Mouse (Mus musculus): ENCODE results near the gene Cdkn2c.
A peak's percentile ranks its signal among the peaks of the same experiment; 100 is the strongest.
"Not testable (repeated sequence)": the region's sequence is repeated elsewhere in the genome, so short reads cannot be mapped to it uniquely, and the experiment has no call there.

Cdkn2c gene

DNA sequence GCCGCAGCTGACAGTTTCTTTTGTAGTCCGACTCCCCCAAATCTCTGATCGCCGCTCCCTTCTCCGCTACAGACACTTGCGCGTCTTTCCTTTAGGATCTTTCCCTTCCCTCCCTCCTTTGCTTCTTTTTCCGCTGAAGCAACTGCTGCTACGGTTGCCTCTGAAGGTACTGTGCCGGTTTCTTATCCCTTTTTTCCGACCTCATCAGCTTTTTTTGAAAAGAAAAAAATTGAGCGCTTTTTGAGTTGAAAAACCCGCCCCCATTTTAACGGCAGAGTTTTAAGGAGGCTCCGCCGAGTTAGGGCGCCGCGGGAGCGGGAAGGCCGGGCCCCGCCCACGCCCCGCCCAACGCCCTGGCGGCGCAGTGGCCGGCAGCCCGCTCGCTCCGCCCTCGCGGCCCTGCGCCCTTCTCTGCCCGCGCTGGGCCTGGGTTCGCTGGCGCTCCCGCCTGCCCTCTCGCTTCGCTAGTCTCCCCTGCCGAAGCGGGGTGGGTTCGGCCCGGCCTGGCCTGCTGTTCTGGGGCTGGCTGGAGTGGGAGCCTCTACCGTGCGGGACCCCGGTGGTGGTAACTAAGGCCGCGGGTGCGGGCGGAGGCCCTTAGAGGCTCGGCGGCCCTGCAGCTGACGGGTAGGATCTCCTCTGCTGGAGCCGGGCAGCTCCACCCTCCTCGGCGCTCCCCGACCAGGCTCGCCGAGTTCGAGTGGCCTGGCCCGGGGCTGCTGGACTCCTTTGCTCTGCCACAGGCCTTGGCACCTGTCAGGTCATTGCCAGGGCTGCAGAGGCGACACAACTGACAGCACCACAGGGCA is at the start of gene Cdkn2c:
Gene Cdkn2c, minus strand, starts transcription at position 729 of the 809 bp plus-strand sequence.
- DNase-seq (ENCODE audit: extremely low spot score, low spot score): peak; percentile 93

DNA sequence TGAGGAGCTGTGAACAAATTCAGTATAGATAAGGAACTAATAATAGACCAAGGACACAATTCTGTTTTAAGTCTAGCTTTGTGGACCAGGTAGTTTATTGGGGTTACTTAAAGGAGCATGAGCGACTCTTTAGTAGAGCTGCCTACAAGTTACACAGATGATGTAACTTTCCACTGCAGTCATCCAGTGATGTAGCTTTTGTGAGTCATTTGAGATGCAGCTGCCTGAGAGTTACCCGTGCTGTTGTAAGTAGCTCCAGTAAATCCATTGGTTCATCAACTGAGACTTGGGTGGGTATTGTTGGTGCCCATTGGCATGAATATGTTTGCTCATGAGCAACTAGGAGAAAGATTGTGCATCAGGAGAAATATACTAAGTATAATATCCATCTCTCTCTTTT is 38.4 kb upstream of the Cdkn2c start:
- no peak for DNase-seq (ENCODE audit: extremely low spot score, low spot score)

DNA sequence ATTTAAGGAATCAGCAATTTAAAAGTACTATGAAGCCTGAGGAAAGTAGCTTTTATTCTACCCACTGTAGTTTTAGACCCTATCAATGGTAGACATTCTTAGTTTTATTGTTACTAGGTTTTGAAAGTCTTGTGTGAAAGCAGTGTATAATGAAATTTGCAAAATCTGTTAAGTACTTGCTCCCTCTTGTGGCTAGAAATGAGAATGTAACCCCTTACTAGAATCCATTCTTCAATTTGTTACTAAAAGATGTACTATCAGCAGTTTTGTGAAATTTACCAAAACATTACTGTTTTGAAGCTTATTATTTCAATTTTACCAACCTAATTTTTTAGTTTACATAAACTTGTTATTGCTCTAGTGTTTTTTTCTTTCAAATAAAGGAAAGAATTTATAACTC is 36.6 kb upstream of the Cdkn2c start:
- no peak for DNase-seq (ENCODE audit: extremely low spot score, low spot score)

DNA sequence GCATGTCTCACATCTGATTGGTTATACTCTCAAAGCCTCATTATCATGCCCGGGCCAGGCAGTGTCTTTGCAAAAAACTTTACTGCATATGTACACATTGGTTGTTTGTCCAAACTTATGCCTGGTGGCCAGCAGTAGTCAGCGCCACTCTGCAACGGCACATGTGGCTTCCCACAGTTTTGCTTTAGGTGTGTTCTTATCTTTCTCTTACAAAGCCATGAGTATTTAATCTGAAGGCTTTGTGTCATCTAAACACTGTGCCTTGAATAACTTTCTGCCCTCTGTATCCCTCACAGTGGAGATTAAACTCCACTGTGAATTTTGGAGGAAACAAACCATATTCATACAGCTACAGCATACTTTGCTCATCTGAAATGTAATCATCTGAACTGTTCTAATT is 33.7 kb upstream of the Cdkn2c start:
- not testable (repeated sequence) for DNase-seq (ENCODE audit: extremely low spot score, low spot score)

DNA sequence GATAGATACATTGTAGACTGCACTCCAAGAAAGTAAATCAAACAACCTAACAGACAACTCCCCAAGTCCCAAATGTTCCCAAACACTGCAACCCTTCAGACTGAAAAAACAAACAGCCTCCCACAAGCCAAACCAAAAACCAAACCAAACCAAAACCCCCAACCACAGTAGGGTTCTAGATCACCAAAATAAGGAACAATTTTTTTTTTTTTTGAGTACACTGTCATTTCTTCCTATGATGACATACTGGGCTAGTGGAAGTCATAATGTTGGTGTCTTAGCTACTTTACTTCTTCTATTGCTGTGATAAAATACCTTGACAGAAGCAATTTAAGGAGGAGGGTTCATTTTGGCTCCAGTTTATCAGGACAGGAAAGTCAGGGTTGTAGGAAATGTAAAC is 25.7 kb upstream of the Cdkn2c start:
- no peak for DNase-seq (ENCODE audit: extremely low spot score, low spot score)

DNA sequence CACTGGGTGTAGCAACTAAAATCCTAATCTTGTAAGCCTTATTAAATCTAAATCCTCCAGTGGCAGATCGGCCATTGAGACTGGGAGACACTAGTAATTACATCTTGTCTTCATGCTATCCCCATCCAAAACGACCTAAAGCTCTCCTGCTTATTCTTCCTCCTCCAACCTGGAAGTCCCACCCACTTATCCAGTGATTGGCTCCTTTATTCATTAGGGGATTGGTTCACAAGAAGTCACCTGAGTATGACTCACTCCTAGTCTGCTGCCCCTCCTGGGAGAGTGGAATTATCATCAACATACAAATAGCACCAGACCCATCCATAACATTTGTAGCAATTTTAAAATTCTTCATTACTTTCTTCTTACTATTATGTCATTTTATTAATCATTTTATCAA is 16.6 kb upstream of the Cdkn2c start:
- no peak for DNase-seq (ENCODE audit: extremely low spot score, low spot score)

DNA sequence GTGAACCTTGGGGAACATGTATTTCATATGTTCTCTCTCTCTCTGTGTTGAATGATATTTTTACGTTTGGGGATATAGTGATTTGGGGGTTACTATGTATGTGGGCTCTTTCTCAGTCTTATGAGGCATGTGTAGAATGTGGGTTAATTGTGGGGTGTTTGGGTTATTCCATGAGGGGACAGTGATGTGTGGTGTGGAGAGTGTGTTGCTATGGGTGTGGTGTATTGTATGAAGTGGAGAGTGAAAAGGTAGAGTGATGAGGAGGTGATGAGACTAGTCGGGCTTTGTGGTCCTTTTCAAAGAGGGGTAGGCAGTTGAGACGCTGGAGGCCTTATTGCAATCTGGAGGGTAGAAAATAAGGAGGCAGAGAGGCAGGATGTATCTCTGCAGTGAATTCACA is 10.2 kb upstream of the Cdkn2c start:
- no peak for DNase-seq (ENCODE audit: extremely low spot score, low spot score)

DNA sequence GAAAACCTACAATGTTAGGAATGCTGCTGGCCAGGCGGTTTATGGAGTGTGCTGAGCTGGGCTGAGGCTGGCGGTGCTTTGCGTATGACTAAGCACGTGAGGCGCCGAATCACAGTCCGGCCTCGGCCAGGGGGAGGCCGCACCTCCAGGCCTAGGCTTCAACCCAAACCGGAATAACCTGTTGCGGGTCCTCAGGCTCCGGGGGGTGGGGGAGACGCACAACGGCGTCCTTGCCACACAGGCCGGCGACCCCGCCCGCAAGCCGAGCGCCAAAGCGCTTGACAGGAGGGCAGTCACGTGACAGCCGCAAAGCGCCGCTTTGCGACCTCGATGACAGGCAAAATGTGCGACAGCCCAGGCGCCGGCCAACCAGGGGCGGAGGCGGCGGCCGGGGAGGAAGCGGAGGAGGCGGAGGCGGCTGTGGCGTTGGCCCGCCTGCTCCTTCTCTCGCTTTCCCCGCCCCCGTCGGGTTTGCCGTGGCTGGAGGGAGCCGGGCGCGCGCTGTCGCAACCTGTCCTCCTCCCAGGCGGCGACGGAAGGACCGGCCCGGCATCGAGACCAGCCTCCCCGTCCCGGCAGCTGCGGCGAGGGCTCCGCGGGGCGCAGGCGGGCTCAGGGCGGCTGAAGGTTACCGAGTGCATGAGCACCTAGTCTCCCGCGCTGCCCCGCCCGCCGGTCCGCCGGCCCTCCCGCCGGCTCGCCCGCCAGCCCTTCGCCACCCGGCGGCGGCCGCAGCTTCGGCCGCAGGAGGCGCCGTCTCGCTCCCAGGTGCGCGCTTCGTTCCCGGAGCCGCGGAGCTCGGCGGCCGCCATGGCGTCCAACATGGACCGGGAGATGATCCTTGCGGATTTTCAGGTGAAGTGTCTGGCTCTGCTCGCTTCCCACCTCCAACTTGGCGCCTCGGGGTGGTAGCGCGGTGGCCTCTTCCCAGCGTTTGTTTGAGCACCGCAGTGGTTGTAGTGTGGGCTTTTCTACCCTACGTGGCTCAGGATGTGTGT is 9.5 kb upstream of the Cdkn2c start, which contains the start of gene Faf1:
Gene Faf1, plus strand, starts transcription at position 371 of the 998 bp plus-strand sequence.
- peak; percentile 97 for DNase-seq (ENCODE audit: extremely low spot score, low spot score)

DNA sequence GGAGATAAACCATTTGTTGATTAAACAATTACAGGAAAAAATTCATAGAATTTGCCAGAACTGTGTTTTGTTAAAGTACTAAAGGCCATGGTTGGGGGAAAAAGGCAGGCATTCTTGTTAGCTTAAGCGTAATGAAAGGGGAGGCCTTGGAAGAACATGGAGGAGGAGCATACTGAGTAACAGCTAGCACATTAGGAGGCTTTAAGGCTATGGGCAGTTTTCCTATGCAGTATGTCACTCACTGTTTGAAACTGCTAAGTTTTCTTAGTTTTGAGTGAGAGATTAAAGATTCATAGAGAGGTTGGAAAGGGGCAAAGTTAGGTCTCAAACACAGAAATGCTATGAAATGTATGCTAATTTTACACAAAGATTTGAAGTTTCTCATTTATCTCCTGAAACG is 7.1 kb upstream of the Cdkn2c start:
- no peak for DNase-seq (ENCODE audit: extremely low spot score, low spot score)

DNA sequence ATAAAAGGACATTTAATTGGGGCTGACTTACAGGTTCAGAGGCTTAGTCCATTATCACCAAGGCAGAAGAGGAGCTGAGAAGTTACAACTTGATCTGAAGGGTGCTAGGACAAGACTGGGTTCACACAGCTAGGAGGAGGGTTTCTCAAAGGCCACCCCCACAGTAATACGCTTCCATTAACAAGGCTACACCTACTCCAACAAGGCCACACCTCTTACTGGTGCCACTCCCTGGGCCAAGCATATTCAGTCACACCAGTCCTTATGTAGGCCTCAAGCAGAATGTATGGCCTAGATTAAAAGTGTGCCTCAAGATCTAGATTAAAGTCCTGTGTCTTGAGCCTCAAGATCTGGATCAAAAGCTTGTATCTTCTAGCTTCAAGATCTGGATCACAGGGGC is 5.0 kb upstream of the Cdkn2c start:
- DNase-seq (ENCODE audit: extremely low spot score, low spot score): no peak

DNA sequence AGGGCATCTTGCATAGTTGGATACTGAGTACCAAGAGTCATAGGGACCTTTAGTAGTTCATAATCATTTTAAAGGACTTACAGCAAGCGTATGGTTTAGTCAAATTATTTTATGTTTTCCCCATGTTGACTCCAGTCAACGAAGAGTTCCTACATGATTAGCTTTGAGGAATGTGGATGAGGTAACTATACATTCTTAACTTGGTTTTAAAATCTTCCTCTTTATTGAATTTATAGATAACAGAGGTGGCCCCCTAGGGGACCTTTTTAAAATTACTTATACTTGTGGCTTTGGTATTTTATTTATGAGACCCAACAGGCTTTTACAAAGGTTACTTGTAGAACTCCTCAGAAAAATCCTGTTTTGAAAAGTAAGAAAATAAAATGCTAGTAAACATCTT is 3.2 kb upstream of the Cdkn2c start:
- DNase-seq (ENCODE audit: extremely low spot score, low spot score): no peak

DNA sequence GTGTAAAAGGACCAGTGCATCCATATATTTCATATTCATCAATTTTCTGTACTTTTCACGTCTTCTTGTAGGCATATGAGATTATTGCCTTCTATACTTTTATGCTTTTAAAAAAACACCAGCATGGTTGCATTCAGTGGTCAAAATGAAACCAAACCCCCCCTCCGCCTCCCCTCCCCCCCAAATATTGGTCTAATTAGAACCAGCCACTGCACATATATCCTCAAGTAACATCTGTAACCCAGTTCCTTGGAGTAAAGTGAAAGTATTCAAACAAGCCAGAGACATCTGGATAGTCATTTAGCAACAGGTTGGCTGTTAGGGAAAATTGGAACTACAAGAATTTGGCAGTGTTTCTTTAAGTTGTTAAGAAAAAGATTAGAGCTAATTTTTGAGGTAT is 529 bp upstream of the Cdkn2c start:
- no peak for DNase-seq (ENCODE audit: extremely low spot score, low spot score)

DNA sequence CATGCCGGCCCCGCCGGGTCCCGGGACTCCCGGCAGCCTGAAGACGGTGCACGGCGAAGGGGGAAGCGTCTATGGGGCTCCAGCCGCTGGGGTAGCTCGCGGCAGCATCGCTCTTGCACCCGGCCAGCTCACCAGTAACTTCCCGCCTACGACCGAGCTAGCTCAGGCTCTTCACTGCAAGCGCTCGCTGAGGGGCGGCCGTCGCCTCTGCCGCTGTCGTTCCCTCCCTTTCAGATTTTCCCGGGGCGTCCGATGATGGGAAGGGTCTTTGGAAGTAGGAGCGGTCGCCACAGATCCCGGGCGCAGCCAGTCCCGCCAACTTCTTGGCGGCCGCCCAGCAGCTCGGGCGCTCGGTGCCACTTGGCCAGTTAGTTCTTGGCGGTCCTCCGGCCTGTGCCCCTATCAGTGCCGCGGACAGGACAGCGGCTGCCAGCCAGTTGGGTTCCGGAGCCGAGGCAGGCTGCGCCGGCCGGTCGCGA is 968 bp downstream of the Cdkn2c start:
- DNase-seq (ENCODE audit: extremely low spot score, low spot score): peak; percentile 84

DNA sequence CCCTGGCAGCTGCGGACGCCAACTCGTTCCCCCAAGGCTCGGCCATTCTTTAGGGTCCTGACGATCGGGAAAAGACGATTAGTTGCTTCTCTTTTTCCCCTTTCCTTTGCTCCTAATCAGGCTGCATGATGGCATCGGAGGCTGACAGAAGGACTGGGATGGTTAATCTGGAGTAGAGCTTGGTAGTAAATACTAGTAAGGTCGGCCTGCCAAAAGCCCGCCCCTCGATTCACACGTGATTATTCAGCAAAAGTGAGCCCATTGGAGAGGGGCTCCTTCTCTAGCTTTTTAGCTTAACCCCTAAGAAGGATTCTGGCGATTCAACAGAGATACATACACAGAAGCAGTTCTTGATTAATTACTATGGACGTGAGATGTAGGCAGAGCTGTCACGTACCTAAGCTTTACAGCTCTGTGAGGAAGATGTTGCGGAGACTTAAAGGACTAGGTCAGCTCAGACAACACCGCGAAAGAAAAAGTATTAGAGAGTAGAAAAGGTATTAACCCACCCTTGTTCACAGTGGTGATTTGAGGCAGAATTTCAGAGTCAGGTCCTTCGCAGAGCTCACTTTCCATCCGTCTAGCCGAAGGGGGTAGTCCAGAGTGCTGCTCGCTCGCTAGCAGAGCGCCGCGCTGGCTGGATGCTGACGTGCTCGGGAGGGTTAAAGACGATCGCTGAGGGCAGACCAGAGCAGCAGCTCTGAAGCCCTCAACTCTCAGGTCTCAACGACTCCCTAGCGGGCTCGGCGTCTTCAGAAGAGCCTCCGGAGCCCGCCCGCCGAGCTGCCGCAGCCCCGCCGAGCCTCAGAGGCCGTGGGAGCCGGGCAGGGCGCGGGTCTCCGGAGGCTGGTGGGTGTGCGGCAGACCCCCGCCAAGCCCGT is 1.6 kb downstream of the Cdkn2c start:
- peak; percentile 64 for DNase-seq (ENCODE audit: extremely low spot score, low spot score)

DNA sequence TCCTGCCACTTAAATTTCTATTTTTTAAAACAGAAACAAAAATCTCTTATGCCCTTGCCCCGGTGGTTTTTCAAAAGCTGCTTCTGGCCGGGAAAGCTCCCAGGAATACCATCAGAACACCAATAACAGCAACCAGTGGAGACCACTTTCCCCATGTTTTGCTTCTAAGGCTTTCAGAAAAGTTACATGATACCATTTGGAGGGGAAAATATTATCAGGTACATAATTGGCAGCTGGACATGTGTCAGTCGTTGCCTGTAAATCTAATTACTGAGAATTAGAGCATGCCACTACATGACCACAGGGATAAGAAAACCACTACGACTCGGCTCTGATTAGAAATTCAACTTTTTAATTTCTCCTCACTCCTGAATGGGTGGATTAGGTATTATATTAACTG is 2.9 kb downstream of the Cdkn2c start:
- no peak for DNase-seq (ENCODE audit: extremely low spot score, low spot score)

DNA sequence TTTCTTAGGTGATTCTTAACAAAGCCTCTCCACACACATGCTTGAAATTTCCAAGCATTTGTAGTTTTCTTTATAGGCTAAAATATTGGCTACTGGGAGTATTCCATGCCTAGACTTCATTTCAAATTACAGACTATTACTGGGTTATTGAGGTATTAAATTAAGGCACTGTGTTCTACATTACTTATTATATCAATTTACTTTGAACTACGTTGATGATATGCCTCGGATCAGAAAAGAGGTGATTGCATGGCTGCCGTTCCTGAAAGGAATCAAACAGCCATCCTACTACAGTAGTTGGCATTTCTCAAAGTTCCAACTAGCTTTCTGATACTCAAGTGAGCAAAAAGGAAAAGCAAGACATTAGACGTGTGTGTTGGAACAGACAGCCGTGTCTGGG is 4.7 kb downstream of the Cdkn2c start:
- DNase-seq (ENCODE audit: extremely low spot score, low spot score): peak; percentile 19

DNA sequence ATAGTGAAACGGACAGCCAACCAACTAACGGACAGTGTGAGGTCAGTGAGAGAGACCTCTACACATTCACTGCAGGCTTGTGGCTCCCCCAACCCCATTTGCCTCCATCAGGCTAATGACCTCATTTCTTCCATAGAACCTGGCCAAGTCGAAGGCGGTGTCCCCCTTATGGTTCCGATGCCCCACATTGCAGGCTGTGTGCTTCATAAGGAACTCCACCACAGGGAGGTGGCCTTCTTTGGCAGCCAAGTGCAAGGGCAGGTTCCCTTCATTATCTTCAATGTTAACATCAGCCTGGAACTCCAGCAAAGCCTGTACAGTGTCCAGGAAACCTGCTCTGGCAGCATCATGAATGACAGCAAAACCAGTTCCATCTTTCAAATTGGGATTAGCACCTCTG is 5.8 kb downstream of the Cdkn2c start:
- peak; percentile 53 for DNase-seq (ENCODE audit: extremely low spot score, low spot score)

DNA sequence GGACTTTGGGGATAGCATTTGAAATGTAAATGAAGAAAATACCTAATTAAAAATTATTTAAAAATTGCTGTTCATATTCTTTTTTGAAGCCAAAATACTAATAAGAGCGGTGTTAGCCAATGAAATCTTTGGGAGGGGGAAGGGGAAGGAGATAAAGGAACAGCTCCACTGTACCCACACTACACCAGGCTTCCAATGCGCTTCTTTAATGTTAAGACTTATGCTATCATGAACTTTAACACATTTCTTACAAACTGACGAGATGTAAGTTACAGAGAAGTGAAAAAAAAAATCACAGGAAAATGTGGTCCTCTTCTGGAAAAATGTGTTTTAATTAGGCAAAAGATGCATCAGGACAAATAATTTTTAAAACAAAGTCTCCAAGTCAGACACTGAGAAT is 6.4 kb downstream of the Cdkn2c start:
- no peak for DNase-seq (ENCODE audit: extremely low spot score, low spot score)

DNA sequence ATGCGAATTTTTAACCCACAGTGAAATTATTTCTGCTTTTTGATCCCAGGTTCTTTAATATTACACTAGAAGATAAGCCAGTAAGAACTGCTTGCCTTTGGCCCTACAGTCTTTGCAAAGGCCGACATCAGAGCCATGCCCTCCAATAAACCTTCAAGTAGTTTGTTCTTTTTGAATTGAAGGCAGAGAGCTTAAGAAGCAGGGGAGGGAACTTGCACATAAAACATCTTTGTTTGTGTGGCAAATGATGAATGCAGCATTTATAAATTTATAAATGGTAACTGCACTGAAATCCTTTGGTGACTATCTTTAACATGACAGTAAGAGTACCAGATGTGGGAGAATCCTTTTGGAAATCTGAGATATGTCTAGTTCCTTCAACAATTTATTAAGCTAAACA is 7.4 kb downstream of the Cdkn2c start:
- peak; percentile 18 for DNase-seq (ENCODE audit: extremely low spot score, low spot score)

DNA sequence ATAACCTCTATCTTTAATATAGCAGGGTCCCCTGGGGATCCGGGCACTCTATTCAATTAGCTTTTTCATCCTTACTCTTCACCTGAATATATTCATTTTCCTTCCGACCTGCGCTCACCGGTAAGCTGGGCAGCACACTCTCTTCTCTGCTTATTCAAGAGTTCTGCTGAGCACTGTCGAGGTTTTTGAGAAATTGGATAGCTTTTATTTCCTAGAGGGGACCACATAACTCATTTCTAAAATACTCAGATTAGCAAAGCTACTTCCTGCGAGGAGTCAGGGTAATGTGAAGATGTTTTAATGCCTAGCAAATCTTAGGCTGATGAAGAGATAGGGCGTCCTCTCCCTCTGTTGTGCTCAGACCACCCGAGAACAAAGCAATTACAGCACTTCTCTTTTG is 8.2 kb downstream of the Cdkn2c start:
- peak; percentile 16 for DNase-seq (ENCODE audit: extremely low spot score, low spot score)

DNA sequence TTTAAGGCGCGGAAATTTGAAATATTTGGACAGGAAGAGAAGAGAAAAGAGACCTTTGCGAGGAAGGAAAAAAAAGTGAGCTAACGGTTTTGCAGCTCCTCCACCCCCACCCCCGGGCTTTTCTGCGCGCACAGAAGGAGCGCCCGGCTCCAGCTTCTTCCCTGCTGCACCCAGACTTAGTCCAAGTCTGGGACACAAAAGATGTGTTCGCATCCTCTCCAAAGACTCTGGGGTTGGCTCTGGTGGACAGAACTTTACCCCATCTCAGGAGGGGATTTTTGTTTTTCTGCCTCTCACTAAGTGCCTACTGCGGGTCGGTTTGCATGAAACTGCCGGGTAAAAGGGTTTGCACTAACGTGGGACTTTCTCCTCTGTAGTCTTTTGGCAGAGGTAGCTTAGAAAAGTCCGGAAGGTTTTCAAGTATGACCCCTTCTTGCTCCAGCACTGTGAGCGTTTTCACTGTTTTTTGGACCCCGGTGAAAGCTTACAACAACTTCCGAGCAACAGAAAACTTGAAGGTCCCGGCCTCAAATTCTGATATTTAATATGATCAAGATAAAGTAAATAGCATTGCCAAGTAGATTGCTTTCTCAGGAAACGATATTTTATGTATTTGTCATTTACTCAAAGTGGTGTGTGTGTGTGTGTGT is 9.0 kb downstream of the Cdkn2c start:
- peak; percentile 58 for DNase-seq (ENCODE audit: extremely low spot score, low spot score)
